Mouse (Mus musculus): ENCODE measurements around the gene Chst3. TPM values are rescaled to one million over a fixed set of nuclear protein-coding genes. Genes with fewer than 3 reads are reported as not detected.

Chst3 gene
- total and polyA plus RNA-seq, 3 experiments: 4.4 to 12.2 (median 7.5) TPM

- peaks cover 6% of the 10 kb centered on the region for H3K9me3 ChIP-seq (replicated peaks; ENCODE audit: low read length)
- H3K79me2 ChIP-seq (replicated peaks; ENCODE audit: control insufficient read depth, extremely low read depth, insufficient read depth, poor library complexity, severe bottlenecking): no peaks in the 10 kb centered on the region
- TF ChIP-seq MXI1 (IDR thresholded peaks at IDR 0.05; ENCODE audit: low read depth, low read length) (no peak), CTCF (conservative IDR thresholded peaks at IDR 0.05 in 1 of 2, IDR thresholded peaks at IDR 0.05 in 1 of 2; ENCODE audit: low read depth in 2 of 2, low read length in 2 of 2) (no peak), TBP (conservative IDR thresholded peaks at IDR 0.05; ENCODE audit: low read depth, low read length) (no peak), POLR2A (IDR thresholded peaks at IDR 0.05; ENCODE audit: low read depth, low read length) (no peak), EP300 (IDR thresholded peaks at IDR 0.05; ENCODE audit: low read length) (no peak), TCF12 (IDR thresholded peaks at IDR 0.05; ENCODE audit: low read depth, low read length) (no peak), ETS1 (conservative IDR thresholded peaks at IDR 0.05; ENCODE audit: low read depth, low read length) (no peak), SIN3A (IDR thresholded peaks at IDR 0.05; ENCODE audit: low read length) (no peak), ZC3H11A (IDR thresholded peaks at IDR 0.05; ENCODE audit: low read depth, low read length) (no peak)
- H3K4me1 ChIP-seq (ENCODE audit: control insufficient read depth in 1 of 2, insufficient read depth in 2 of 2): peaks cover 17 to 53% of the 10 kb centered on the region in 2 experiments
- H3K36me3 ChIP-seq (replicated peaks in 1 of 2; ENCODE audit: control insufficient read depth in 1 of 2, insufficient read depth in 1 of 2, low read length in 1 of 2): peaks cover 0 to 50% of the 10 kb centered on the region in 2 experiments
- no peaks in the 10 kb centered on the region for H3K27me3 ChIP-seq (replicated peaks)
- H3K27ac ChIP-seq (ENCODE audit: insufficient read depth, low read depth): no peak overlapping the region
- dilution Hi-C loops (cut with MboI; ENCODE audit: extremely low pct_ligation_motif_present, extremely low pct_unique_long_range_greater_than_20kb, low sequenced_read_pairs) (no loop called here), in situ Hi-C loops (cut with MboI; ENCODE audit: low pct_ligation_motif_present, low pct_unique_long_range_greater_than_20kb, low sequenced_read_pairs) (no loop called here)
- H3K9ac ChIP-seq (ENCODE audit: insufficient read depth, low read depth): no peak overlapping the region
- no peak overlapping the region for H3K4me2 ChIP-seq (ENCODE audit: insufficient read depth, low read depth, poor library complexity, severe bottlenecking)
- no peak overlapping the region for H3K4me3 ChIP-seq (replicated peaks in 1 of 3; ENCODE audit: low read depth in 2 of 3, low read length in 2 of 3, poor library complexity in 1 of 3)
- no peak for DNase-seq (ENCODE audit: extremely low read depth)
Observed at GRCm38 (mm10) chr10:60202785-60203184, 16.3 kb downstream of the Chst3 start.

- no peak overlapping the region for H3K4me3 ChIP-seq (replicated peaks in 1 of 3; ENCODE audit: low read depth in 2 of 3, low read length in 2 of 3, poor library complexity in 1 of 3)
- H3K27ac ChIP-seq (ENCODE audit: insufficient read depth, low read depth): no peak overlapping the region
- DNase-seq (ENCODE audit: extremely low read depth): no peak
- H3K79me2 ChIP-seq (replicated peaks; ENCODE audit: control insufficient read depth, extremely low read depth, insufficient read depth, poor library complexity, severe bottlenecking): no peaks in the 10 kb centered on the region
- no peaks in the 10 kb centered on the region for H3K27me3 ChIP-seq (replicated peaks)
- dilution Hi-C loops (cut with MboI; ENCODE audit: extremely low pct_ligation_motif_present, extremely low pct_unique_long_range_greater_than_20kb, low sequenced_read_pairs): no loop called here
- H3K4me2 ChIP-seq (ENCODE audit: insufficient read depth, low read depth, poor library complexity, severe bottlenecking): no peak overlapping the region
- in situ Hi-C loops (cut with MboI; ENCODE audit: low pct_ligation_motif_present, low pct_unique_long_range_greater_than_20kb, low sequenced_read_pairs): no loop called here
- peaks cover 6 to 52% of the 10 kb centered on the region in 2 experiments for H3K4me1 ChIP-seq (ENCODE audit: control insufficient read depth in 1 of 2, insufficient read depth in 2 of 2)
- TF ChIP-seq CHD2 (IDR thresholded peaks at IDR 0.05; ENCODE audit: low read length) (no peak), NRF1 (IDR thresholded peaks at IDR 0.05; ENCODE audit: low read depth, low read length) (no peak), CHD1 (IDR thresholded peaks at IDR 0.05; ENCODE audit: low read depth, low read length) (no peak), SIN3A (IDR thresholded peaks at IDR 0.05; ENCODE audit: low read length) (no peak), CTCF (conservative IDR thresholded peaks at IDR 0.05 in 1 of 2, IDR thresholded peaks at IDR 0.05 in 1 of 2; ENCODE audit: low read depth in 2 of 2, low read length in 2 of 2) (no peak), POLR2AphosphoS2 (IDR thresholded peaks at IDR 0.05; ENCODE audit: low read depth, low read length) (no peak), RCOR1 (conservative IDR thresholded peaks at IDR 0.05; ENCODE audit: low read depth, low read length) (no peak), UBTF (IDR thresholded peaks at IDR 0.05; ENCODE audit: low read depth, low read length) (no peak), NELFE (IDR thresholded peaks at IDR 0.05; ENCODE audit: low read depth, low read length) (no peak), ELF1 (IDR thresholded peaks at IDR 0.05; ENCODE audit: low read depth, low read length) (no peak), TCF12 (IDR thresholded peaks at IDR 0.05; ENCODE audit: low read depth, low read length) (no peak), IRF4 (IDR thresholded peaks at IDR 0.05; ENCODE audit: low read depth, low read length) (no peak)
- no peak overlapping the region for H3K9ac ChIP-seq (ENCODE audit: insufficient read depth, low read depth)
- H3K36me3 ChIP-seq (replicated peaks in 1 of 2; ENCODE audit: control insufficient read depth in 1 of 2, insufficient read depth in 1 of 2, low read length in 1 of 2): peaks cover 0 to 66% of the 10 kb centered on the region in 2 experiments
- peaks cover 6% of the 10 kb centered on the region for H3K9me3 ChIP-seq (replicated peaks; ENCODE audit: low read length)
Observed at GRCm38 (mm10) chr10:60200996-60201395, 18.1 kb downstream of the Chst3 start.
